Mouse (Mus musculus): ENCODE measurements at regions not wholly inside any gene's neighbourhood (a gene's known extent, or its start where the extent isn't known, plus 50 kb on each side); places are given as distances from the start of the nearest gene placed in this dataset.

DNA sequence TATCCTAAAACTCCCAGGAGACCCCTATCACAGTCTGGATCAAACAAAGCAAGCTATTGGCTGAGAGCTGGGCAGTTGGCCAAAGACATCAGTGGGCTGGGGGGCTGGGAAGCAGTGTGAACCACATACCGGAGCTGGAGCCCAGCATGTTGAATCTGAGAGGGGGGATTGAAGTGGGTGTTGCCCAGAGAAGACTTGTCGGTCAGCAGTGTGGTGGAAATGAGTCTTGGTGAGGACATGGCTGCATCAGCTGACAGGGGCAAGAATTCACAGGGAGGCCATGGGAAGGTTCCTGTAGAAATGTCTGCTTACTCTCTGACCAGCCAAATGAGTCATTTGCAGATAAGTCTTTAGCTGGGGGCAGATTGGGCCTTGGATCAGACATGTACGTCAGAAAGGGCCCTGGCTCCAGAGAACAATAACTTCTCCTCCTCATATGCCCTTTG is 184.6 kb downstream of the Fndc1 start:
- no peak for TF ChIP-seq CTCF (IDR thresholded peaks at IDR 0.05; ENCODE audit: low read depth)
- H3K4me2 ChIP-seq (replicated peaks; ENCODE audit: low read depth): no peak overlapping the region
- no peak overlapping the region for H3K27ac ChIP-seq (ENCODE audit: low read depth, low read length)
- H3K4me3 ChIP-seq (ENCODE audit: low read depth, low read length): no peak overlapping the region
- H3K36me3 ChIP-seq (ENCODE audit: control insufficient read depth, insufficient read depth): no peaks in the 10 kb centered on the region
- 29% methylated on average over 3 of the region's 3 CpGs for WGBS
- H3K27me3 ChIP-seq (replicated peaks; ENCODE audit: control insufficient read depth, insufficient read depth, low read length): no peaks in the 10 kb centered on the region
- ATAC-seq: no peak
- no peaks in the 10 kb centered on the region for H3K9me3 ChIP-seq (ENCODE audit: control insufficient read depth)
- no peaks in the 10 kb centered on the region for H3K4me1 ChIP-seq (replicated peaks; ENCODE audit: control insufficient read depth, insufficient read depth, low read length)
- no peak overlapping the region for H3K9ac ChIP-seq (ENCODE audit: low read depth, low read length)

GRCm38 (mm10) chr17:7634291-7634664 is 192.8 kb downstream of the Fndc1 start:
- H3K4me2 ChIP-seq (replicated peaks; ENCODE audit: low read depth): no peak overlapping the region
- 0 out of 2 replicates have a peak, but pooled peaks cover 3% of the 10 kb centered on the region for H3K9me3 ChIP-seq (ENCODE audit: control insufficient read depth)
- no peaks in the 10 kb centered on the region for H3K4me1 ChIP-seq (replicated peaks; ENCODE audit: control insufficient read depth, insufficient read depth, low read length)
- ATAC-seq: no peak
- H3K27ac ChIP-seq (ENCODE audit: low read depth, low read length): no peak overlapping the region
- TF ChIP-seq CTCF (IDR thresholded peaks at IDR 0.05; ENCODE audit: low read depth): no peak
- H3K27me3 ChIP-seq (replicated peaks; ENCODE audit: control insufficient read depth, insufficient read depth, low read length): no peaks in the 10 kb centered on the region
- no peak overlapping the region for H3K9ac ChIP-seq (ENCODE audit: low read depth, low read length)
- H3K4me3 ChIP-seq (ENCODE audit: low read depth, low read length): no peak overlapping the region
- H3K36me3 ChIP-seq (ENCODE audit: control insufficient read depth, insufficient read depth): no peaks in the 10 kb centered on the region
- 59% methylated on average over 5 of the region's 5 CpGs for WGBS

DNA sequence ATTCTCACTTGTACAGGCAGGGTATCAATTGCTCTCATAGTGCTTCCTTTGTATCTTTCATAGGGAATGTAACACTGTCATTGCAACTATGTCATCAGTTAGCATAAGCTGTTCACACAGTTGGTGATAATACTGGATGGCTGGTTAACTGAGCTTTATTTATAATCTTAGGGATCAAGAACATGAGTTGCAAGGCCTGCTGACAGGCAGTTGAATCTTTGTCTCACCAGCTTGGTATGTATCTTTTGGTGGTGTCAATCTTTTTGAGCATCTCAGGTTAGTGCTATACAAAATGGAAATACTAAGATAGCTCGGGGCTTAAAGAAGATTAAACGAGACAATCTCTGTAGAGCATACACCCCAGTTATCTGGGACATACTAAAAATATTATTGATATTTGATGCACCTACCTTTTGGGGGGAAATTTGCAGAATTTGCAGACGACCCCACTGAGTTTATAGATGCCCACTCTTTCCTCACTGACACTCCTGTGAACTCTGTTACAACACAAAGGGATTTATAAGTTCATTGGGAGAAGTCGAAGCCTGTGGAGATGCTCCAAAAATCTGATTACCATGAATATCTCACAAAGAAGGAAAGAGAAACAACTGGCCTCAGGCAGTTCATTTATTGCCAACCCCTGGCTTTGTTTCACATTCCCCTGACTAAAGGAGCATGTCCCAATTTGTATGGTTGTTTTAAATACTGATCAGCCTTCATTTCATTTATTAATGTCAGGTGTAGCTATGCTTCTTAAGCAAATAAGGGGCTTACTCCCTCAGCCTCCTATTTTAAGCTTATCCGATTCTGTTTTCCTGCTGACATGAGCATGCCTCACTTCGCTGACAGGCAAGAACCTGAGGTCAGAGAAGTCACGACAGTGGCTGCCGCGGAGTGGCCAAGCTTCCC is 193.5 kb downstream of the Fndc1 start:
- ATAC-seq: no peak
- H3K27me3 ChIP-seq (replicated peaks; ENCODE audit: control insufficient read depth, insufficient read depth, low read length): no peaks in the 10 kb centered on the region
- H3K4me2 ChIP-seq (replicated peaks; ENCODE audit: low read depth): no peak overlapping the region
- no peak overlapping the region for H3K9ac ChIP-seq (ENCODE audit: low read depth, low read length)
- no peak for TF ChIP-seq CTCF (IDR thresholded peaks at IDR 0.05; ENCODE audit: low read depth)
- no peaks in the 10 kb centered on the region for H3K36me3 ChIP-seq (ENCODE audit: control insufficient read depth, insufficient read depth)
- 0 out of 2 replicates have a peak, but pooled peaks cover 4% of the 10 kb centered on the region for H3K9me3 ChIP-seq (ENCODE audit: control insufficient read depth)
- H3K4me3 ChIP-seq (ENCODE audit: low read depth, low read length): no peak overlapping the region
- no peaks in the 10 kb centered on the region for H3K4me1 ChIP-seq (replicated peaks; ENCODE audit: control insufficient read depth, insufficient read depth, low read length)
- H3K27ac ChIP-seq (ENCODE audit: low read depth, low read length): no peak overlapping the region
- 60% methylated on average over 9 of the region's 9 CpGs for WGBS

- ATAC-seq: no peak
- Histone ChIP-seq H3K9ac (ENCODE audit: low read depth, low read length) (no peak overlapping the region), H3K9me3 (ENCODE audit: control insufficient read depth) (0 out of 2 replicates have a peak, but pooled peaks cover 4% of the 10 kb centered on the region), H3K4me3 (ENCODE audit: low read depth, low read length) (no peak overlapping the region), H3K27ac (ENCODE audit: low read depth, low read length) (no peak overlapping the region), H3K4me1 (replicated peaks; ENCODE audit: control insufficient read depth, insufficient read depth, low read length) (no peaks in the 10 kb centered on the region), H3K4me2 (replicated peaks; ENCODE audit: low read depth) (no peak overlapping the region), H3K36me3 (ENCODE audit: control insufficient read depth, insufficient read depth) (no peaks in the 10 kb centered on the region), H3K27me3 (replicated peaks; ENCODE audit: control insufficient read depth, insufficient read depth, low read length) (no peaks in the 10 kb centered on the region)
- 87% methylated on average over 3 of the region's 3 CpGs for WGBS
- no peak for TF ChIP-seq CTCF (IDR thresholded peaks at IDR 0.05; ENCODE audit: low read depth)
These were observed 201.4 kb downstream of the Fndc1 start for GRCm38 (mm10) chr17:7625746-7626145.

DNA sequence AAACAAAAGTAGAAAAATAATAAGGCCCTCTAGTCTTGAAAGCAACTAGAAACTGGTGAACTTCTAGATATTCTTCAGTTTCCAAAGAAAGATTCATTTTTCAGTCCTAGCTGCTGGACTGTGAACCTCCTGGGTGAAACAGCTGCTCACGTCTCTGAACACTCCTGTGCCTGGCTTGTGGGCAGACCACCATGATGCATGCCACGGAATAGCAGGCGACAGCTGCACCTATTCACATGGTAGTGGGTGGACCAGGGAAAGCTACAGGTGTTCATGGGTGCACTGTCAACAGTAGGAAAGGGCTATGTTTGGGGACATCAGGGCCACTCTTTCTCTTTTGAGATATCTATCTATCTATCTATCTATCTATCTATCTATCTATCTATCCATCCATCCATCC is 203.7 kb downstream of the Fndc1 start:
- H3K9ac ChIP-seq (ENCODE audit: low read depth, low read length): no peak overlapping the region
- no peak for TF ChIP-seq CTCF (IDR thresholded peaks at IDR 0.05; ENCODE audit: low read depth)
- 85% methylated on average over 3 of the region's 3 CpGs for WGBS
- H3K27ac ChIP-seq (ENCODE audit: low read depth, low read length): no peak overlapping the region
- H3K27me3 ChIP-seq (replicated peaks; ENCODE audit: control insufficient read depth, insufficient read depth, low read length): no peaks in the 10 kb centered on the region
- H3K4me3 ChIP-seq (ENCODE audit: low read depth, low read length): no peak overlapping the region
- no peaks in the 10 kb centered on the region for H3K4me1 ChIP-seq (replicated peaks; ENCODE audit: control insufficient read depth, insufficient read depth, low read length)
- no peaks in the 10 kb centered on the region for H3K36me3 ChIP-seq (ENCODE audit: control insufficient read depth, insufficient read depth)
- no peak for ATAC-seq
- no peak overlapping the region for H3K4me2 ChIP-seq (replicated peaks; ENCODE audit: low read depth)
- H3K9me3 ChIP-seq (ENCODE audit: control insufficient read depth): no peaks in the 10 kb centered on the region

- 73% methylated on average over 2 of the region's 2 CpGs for WGBS
- Histone ChIP-seq H3K4me2 (replicated peaks; ENCODE audit: low read depth) (no peak overlapping the region), H3K4me3 (ENCODE audit: low read depth, low read length) (no peak overlapping the region), H3K9me3 (ENCODE audit: control insufficient read depth) (no peaks in the 10 kb centered on the region), H3K27me3 (replicated peaks; ENCODE audit: control insufficient read depth, insufficient read depth, low read length) (no peaks in the 10 kb centered on the region), H3K4me1 (replicated peaks; ENCODE audit: control insufficient read depth, insufficient read depth, low read length) (no peaks in the 10 kb centered on the region), H3K27ac (ENCODE audit: low read depth, low read length) (no peak overlapping the region), H3K36me3 (ENCODE audit: control insufficient read depth, insufficient read depth) (no peaks in the 10 kb centered on the region), H3K9ac (ENCODE audit: low read depth, low read length) (no peak overlapping the region)
- ATAC-seq: no peak
- no peak for TF ChIP-seq CTCF (IDR thresholded peaks at IDR 0.05; ENCODE audit: low read depth)
These were observed 205.8 kb downstream of the Fndc1 start for GRCm38 (mm10) chr17:7621262-7621661.
